Mouse (Mus musculus) CH12.LX (cell line): ENCODE measurements around the gene Sipa1l3. TPM values are rescaled to one million over a fixed set of nuclear protein-coding genes. Genes with fewer than 3 reads are reported as not detected.

Experiments
- DNase-seq: peaks from one replicate; pipeline ENCODE4 v3.0.0-alpha.2; 2013; ENCODE audit errors: extremely low read depth
- H3K27ac ChIP-seq: 2 replicates; pipeline ENCODE4 v1.5.1; 2012; ENCODE audit warnings: low read depth, mild to moderate bottlenecking, control low read depth, moderate library complexity; ENCODE audit not compliant: insufficient read depth
- H3K27me3 ChIP-seq: replicated peaks from 2 replicates; pipeline ENCODE3; 2012; ENCODE audit warnings: inconsistent platforms
- H3K36me3 ChIP-seq, 2 experiments: replicated peaks in 1 of 2; 2 replicates each; pipeline versions ENCODE3 to v1.6.1; 2012; ENCODE audit warnings: inconsistent platforms in 1 of 2, low read length in 1 of 2, mild to moderate bottlenecking in 1 of 2, mixed read lengths in 1 of 2, moderate library complexity in 1 of 2; ENCODE audit not compliant: control insufficient read depth in 1 of 2, insufficient read depth in 1 of 2
- H3K4me1 ChIP-seq, 2 experiments: 2 replicates each; pipeline ENCODE4 v1.6.1; 2012; ENCODE audit warnings: inconsistent platforms in 1 of 2, moderate library complexity in 1 of 2; ENCODE audit not compliant: insufficient read depth in 2 of 2, control insufficient read depth in 1 of 2
- H3K4me2 ChIP-seq: 2 replicates; pipeline ENCODE4 v1.6.1; 2012; ENCODE audit warnings: low read depth, mild to moderate bottlenecking, control low read depth; ENCODE audit not compliant: poor library complexity, insufficient read depth, severe bottlenecking
- H3K4me3 ChIP-seq, 3 experiments: fragments of 150-350 bp in 1 of 3; sonication (generic) in 1 of 3; replicated peaks in 1 of 3; 2 replicates each; pipeline versions ENCODE3 to v1.5.1; 2011 to 2012; ENCODE audit warnings: low read depth in 2 of 3, low read length in 2 of 3, mild to moderate bottlenecking in 2 of 3, moderate library complexity in 2 of 3, control low read depth in 1 of 3, improper control_type of control experiment in 1 of 3, inconsistent platforms in 1 of 3, mixed read lengths in 1 of 3; ENCODE audit not compliant: poor library complexity in 1 of 3
- H3K79me2 ChIP-seq: replicated peaks from 2 replicates; pipeline ENCODE4 v1.6.1; 2012; ENCODE audit warnings: mild to moderate bottlenecking, moderate library complexity; ENCODE audit not compliant: control insufficient read depth, poor library complexity, insufficient read depth, severe bottlenecking; ENCODE audit errors: extremely low read depth
- H3K9ac ChIP-seq: 2 replicates; pipeline ENCODE4 v1.6.1; 2012; ENCODE audit warnings: low read depth, mild to moderate bottlenecking, control low read depth, moderate library complexity; ENCODE audit not compliant: insufficient read depth
- H3K9me3 ChIP-seq: replicated peaks from 2 replicates; pipeline ENCODE3; 2012; ENCODE audit warnings: low read length, inconsistent platforms, mixed read lengths
- BHLHE40 ChIP-seq: IDR thresholded peaks from 2 replicates; pipeline ENCODE4 v1.6.1; 2011; ENCODE audit warnings: mild to moderate bottlenecking, low read depth, low read length, improper control_type of control experiment
- CHD2 ChIP-seq: IDR thresholded peaks from 2 replicates; pipeline ENCODE4 v1.6.1; 2011; ENCODE audit warnings: low read length, improper control_type of control experiment
- EP300 ChIP-seq: IDR thresholded peaks from 2 replicates; pipeline ENCODE4 v1.6.1; 2011; ENCODE audit warnings: low read length, improper control_type of control experiment
- IRF4 ChIP-seq: IDR thresholded peaks from 2 replicates; pipeline ENCODE4 v1.6.1; 2014; ENCODE audit warnings: low read depth, mild to moderate bottlenecking, inconsistent platforms, low read length, improper control_type of control experiment
- JUND ChIP-seq: conservative IDR thresholded peaks from 2 replicates; pipeline ENCODE4 v1.6.1; 2011; ENCODE audit warnings: low read depth, low read length, improper control_type of control experiment
- MAX ChIP-seq: IDR thresholded peaks from 2 replicates; pipeline ENCODE4 v1.6.1; 2011; ENCODE audit warnings: low read length, improper control_type of control experiment
- MEF2A ChIP-seq: IDR thresholded peaks from 2 replicates; pipeline ENCODE4 v1.6.1; 2014; ENCODE audit warnings: low read depth, mild to moderate bottlenecking, inconsistent platforms, low read length, improper control_type of control experiment, borderline replicate concordance
- MXI1 ChIP-seq: IDR thresholded peaks from 2 replicates; pipeline ENCODE4 v1.6.1; 2011; ENCODE audit warnings: mild to moderate bottlenecking, low read depth, low read length, improper control_type of control experiment
- NELFE ChIP-seq: IDR thresholded peaks from 2 replicates; pipeline ENCODE4 v1.6.1; 2011; ENCODE audit warnings: low read depth, low read length, improper control_type of control experiment
- PAX5 ChIP-seq: IDR thresholded peaks from 2 replicates; pipeline ENCODE4 v1.6.1; 2012; ENCODE audit warnings: low read length, inconsistent platforms, mixed read lengths
- POLR2AphosphoS2 ChIP-seq: IDR thresholded peaks from 2 replicates; pipeline ENCODE4 v1.6.1; 2011; ENCODE audit warnings: low read depth, low read length, improper control_type of control experiment
- RAD21 ChIP-seq: IDR thresholded peaks from 2 replicates; pipeline ENCODE4 v1.6.1; 2011; ENCODE audit warnings: low read depth, mild to moderate bottlenecking, low read length, improper control_type of control experiment, moderate library complexity
- RCOR1 ChIP-seq: conservative IDR thresholded peaks from 2 replicates; pipeline ENCODE4 v1.6.1; 2012; ENCODE audit warnings: low read depth, mild to moderate bottlenecking, inconsistent platforms, low read length, improper control_type of control experiment
- SIN3A ChIP-seq: IDR thresholded peaks from 2 replicates; pipeline ENCODE4 v1.6.1; 2012; ENCODE audit warnings: low read length, improper control_type of control experiment, inconsistent platforms
- SMC3 ChIP-seq: IDR thresholded peaks from 2 replicates; pipeline ENCODE4 v1.6.1; 2011; ENCODE audit warnings: low read depth, low read length, improper control_type of control experiment
- TBP ChIP-seq: conservative IDR thresholded peaks from 2 replicates; pipeline ENCODE4 v1.6.1; 2011; ENCODE audit warnings: low read depth, low read length, improper control_type of control experiment
- TCF12 ChIP-seq: IDR thresholded peaks from 2 replicates; pipeline ENCODE4 v1.6.1; 2014; ENCODE audit warnings: low read depth, mild to moderate bottlenecking, inconsistent platforms, low read length, improper control_type of control experiment
- UBTF ChIP-seq: IDR thresholded peaks from 2 replicates; pipeline ENCODE4 v1.6.1; 2012; ENCODE audit warnings: low read depth, mild to moderate bottlenecking, inconsistent platforms, low read length, improper control_type of control experiment, moderate library complexity
- USF1 ChIP-seq: IDR thresholded peaks from 2 replicates; pipeline ENCODE4 v1.6.1; 2014; ENCODE audit warnings: low read depth, mild to moderate bottlenecking, inconsistent platforms, low read length, improper control_type of control experiment
- ZKSCAN1 ChIP-seq: IDR thresholded peaks from 2 replicates; pipeline ENCODE4 v1.6.1; 2012; ENCODE audit warnings: low read depth, inconsistent platforms, low read length, improper control_type of control experiment, borderline replicate concordance
- ZMIZ1 ChIP-seq: IDR thresholded peaks from 2 replicates; pipeline ENCODE4 v1.6.1; 2012; ENCODE audit warnings: low read depth, mild to moderate bottlenecking, inconsistent platforms, low read length, improper control_type of control experiment
- dilution Hi-C: fragments of 300-500 bp; cut with MboI; formaldehyde crosslinking; loops from 2 replicates; pipeline ENCODE4 v1.14.3; 2020; ENCODE audit warnings: low sequenced_read_pairs; ENCODE audit not compliant: extremely low pct_unique_long_range_greater_than_20kb, extremely low pct_ligation_motif_present
- in situ Hi-C: fragments of 300-500 bp; cut with MboI; formaldehyde crosslinking; loops from 3 replicates; pipeline ENCODE4 v1.14.3; 2019; ENCODE audit warnings: low sequenced_read_pairs, low pct_ligation_motif_present, low pct_unique_long_range_greater_than_20kb, mixed read lengths
- polyA plus RNA-seq: library from polyadenylated mRNA; unstranded; fragments of >175 nt; gene quantifications from 2 replicates; pipeline ENCODE4 v1.2.1, GENCODE M21; 2012; ENCODE audit warnings: low read depth; ENCODE audit not compliant: insufficient read length
- total RNA-seq, 2 experiments: library from RNA; depleted of rRNA; stranded (reverse); fragments of 300-350 nt in 1 of 2; fragments of >200 nt in 1 of 2; gene quantifications; 2 replicates each; pipeline ENCODE4 v1.2.3; 2012 to 2014

Gene Sipa1l3
- total and polyA plus RNA-seq, 3 experiments, result 1.6 to 8.8 (median 5.9) TPM

- TF ChIP-seq RCOR1 (no peak), ZMIZ1 (no peak), USF1 (no peak), UBTF (0 out of 2 replicates have a peak, but pooled peaks have one; percentile 49), MEF2A (no peak), EP300 (no peak), MAX (peak; percentile 68; the same call in 1 of the 2 replicates), PAX5 (no peak), RAD21 (no peak)
- TF ChIP-seq, all 38 proteins: peak for 9
These were observed 237.0 kb downstream of the Sipa1l3 start, which contains the start of gene Spint2 (continued) for GRCm38 (mm10) chr7:29281201-29282073.

- no peaks in the 10 kb centered on the region for H3K36me3 ChIP-seq
- no peak for TF ChIP-seq USF1
- TF ChIP-seq RCOR1, result no peak
- TF ChIP-seq SMC3, result no peak
- no peak for TF ChIP-seq SIN3A
- TF ChIP-seq TCF12, result no peak
- TF ChIP-seq CHD2, result no peak
- no peak for TF ChIP-seq IRF4
- no peak for TF ChIP-seq PAX5
- no peak for TF ChIP-seq JUND
- TF ChIP-seq BHLHE40, result no peak
- TF ChIP-seq TBP, result no peak
- no peak for TF ChIP-seq ZKSCAN1
- peaks cover 3% of the 10 kb centered on the region for H3K9me3 ChIP-seq
- no peaks in the 10 kb centered on the region for H3K79me2 ChIP-seq
- peaks cover 33% of the 10 kb centered on the region for H3K27me3 ChIP-seq
- in situ Hi-C loops (no loop called here), dilution Hi-C loops (no loop called here)
- peak overlapping the region; percentile 80 for H3K4me2 ChIP-seq
- DNase-seq, result no peak
- H3K4me3 ChIP-seq, result peak overlapping the region in 2 of 3 experiments; percentile 32 to 65
- peak overlapping the region; percentile 64; the same call in 1 of the 2 replicates for H3K9ac ChIP-seq
- no peak overlapping the region for H3K27ac ChIP-seq
- H3K4me1 ChIP-seq, result peaks cover 0 to 4% of the 10 kb centered on the region in 2 experiments; a peak in 2 of 4 replicates
These were observed 237.6 kb downstream of the Sipa1l3 start for GRCm38 (mm10) chr7:29280801-29281200.

GRCm38 (mm10) chr7:29279924-29280323, 238.5 kb downstream of the Sipa1l3 start:
- Histone ChIP-seq H3K27me3 (peaks cover 32% of the 10 kb centered on the region), H3K9ac (no peak overlapping the region), H3K79me2 (no peaks in the 10 kb centered on the region), H3K9me3 (peaks cover 3% of the 10 kb centered on the region), H3K36me3 (no peaks in the 10 kb centered on the region), H3K4me1 (peaks cover 0 to 4% of the 10 kb centered on the region in 2 experiments; a peak in 2 of 4 replicates), H3K4me2 (no peak overlapping the region), H3K27ac (no peak overlapping the region), H3K4me3 (no peak overlapping the region)
- no peak for TF ChIP-seq MAX
- TF ChIP-seq NELFE, result no peak
- TF ChIP-seq MXI1, result no peak
- no peak for TF ChIP-seq POLR2AphosphoS2
- dilution Hi-C loops, result no loop called here
- in situ Hi-C loops, result no loop called here
- no peak for DNase-seq
